Mouse (Mus musculus): ENCODE results near the gene Setd6. TPM values are rescaled to one million over a fixed set of nuclear protein-coding genes. Genes with fewer than 3 reads are reported as not detected.
A peak's percentile ranks its signal among the peaks of the same experiment; 100 is the strongest.

Gene Setd6
- polyA plus RNA-seq, 1 experiment from 2014 or later = 19.9 TPM

DNA sequence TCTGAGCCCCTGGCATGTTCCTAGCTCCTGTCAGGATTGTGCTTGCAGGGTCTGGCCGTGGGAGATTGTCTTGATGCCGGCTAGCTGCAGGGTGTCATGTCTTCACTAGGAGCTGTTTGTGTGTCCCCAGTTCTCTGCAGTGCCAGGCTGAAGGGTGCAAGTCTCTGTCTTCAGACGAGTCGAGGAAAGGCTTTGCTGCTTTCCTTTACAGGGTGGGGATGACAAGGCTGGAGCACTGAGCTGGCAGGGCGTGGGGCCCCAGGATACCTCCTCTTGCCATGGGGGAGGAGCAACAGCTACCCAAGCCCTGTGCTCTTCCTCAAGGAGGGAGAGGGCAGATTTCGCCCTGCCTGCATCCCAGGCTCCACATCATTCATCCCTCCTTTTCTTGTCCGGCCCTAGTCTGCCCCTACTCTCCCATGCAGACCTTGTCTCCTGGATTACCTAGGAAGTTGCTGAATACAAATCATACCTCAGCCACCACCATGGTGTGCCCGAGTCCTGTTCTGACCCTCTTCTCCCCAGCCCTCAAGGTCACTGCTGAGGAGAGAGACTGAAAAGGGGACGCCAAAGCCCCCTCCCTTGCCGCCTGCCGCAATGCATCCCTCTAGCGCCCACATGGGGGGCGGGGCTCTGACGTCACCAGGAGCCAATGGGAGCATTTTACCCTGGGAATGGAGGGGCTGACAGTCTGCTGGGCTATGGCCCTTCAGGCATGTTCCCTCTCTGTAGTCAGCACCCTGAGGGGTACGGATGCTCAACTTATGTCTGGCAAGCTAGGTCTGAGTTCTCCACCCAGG is 12.0 kb upstream of the Setd6 start:
- Histone ChIP-seq H3K9me3 (ENCODE audit: control insufficient read depth, low read length) (no peaks in the 10 kb centered on the region), H3K4me3 (ENCODE audit: low read depth, low read length) (peak overlapping the region; percentile 61), H3K4me1 (replicated peaks; ENCODE audit: control insufficient read depth, insufficient read depth) (no peaks in the 10 kb centered on the region), H3K27ac (replicated peaks) (0 out of 2 replicates have a peak overlapping the region, but pooled peaks have one; percentile 18), H3K9ac (ENCODE audit: low read length) (peak overlapping the region; percentile 64), H3K27me3 (ENCODE audit: control insufficient read depth, insufficient read depth, low read length) (no peaks in the 10 kb centered on the region), H3K4me2 (replicated peaks; ENCODE audit: low read depth) (peak overlapping the region; percentile 99), H3K36me3 (ENCODE audit: control insufficient read depth, insufficient read depth, low read length) (no peaks in the 10 kb centered on the region; the same call in 1 of the 2 replicates)
- no peak for TF ChIP-seq EP300 (optimal IDR thresholded peaks at IDR 0.05)
- TF ChIP-seq CTCF (IDR thresholded peaks at IDR 0.05; ENCODE audit: low read depth) = no peak
- ATAC-seq (ENCODE audit: low FRiP score, low TSS enrichment) (peak; percentile 36), DNase-seq (ENCODE audit: low spot score) (peak; percentile 46)
- WGBS = 5% methylated on average over 15 of the region's 15 CpGs

DNA sequence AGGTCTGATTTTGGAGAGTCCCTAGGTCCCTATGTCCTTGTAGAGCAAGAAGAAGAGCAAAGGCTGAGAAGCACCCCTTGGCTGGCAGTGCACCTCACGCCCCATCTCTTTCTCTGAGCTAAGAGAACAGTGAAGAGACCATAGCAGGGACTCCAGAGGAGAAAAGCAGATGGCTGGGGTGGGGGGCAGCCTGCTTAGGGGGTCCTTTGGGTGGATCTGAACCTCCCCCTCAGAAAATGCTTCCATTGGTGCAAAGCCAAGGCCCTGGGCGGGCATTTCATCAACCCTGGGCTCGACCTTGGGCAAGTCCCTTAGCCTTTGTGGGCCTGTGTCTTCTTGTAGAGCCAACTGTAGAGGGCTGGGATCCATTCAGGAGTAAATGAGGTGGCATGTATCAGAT is 11.1 kb upstream of the Setd6 start:
- Histone ChIP-seq H3K4me2 (replicated peaks; ENCODE audit: low read depth) (no peak overlapping the region), H3K9me3 (ENCODE audit: control insufficient read depth, low read length) (no peaks in the 10 kb centered on the region), H3K9ac (ENCODE audit: low read length) (no peak overlapping the region), H3K4me1 (replicated peaks; ENCODE audit: control insufficient read depth, insufficient read depth) (no peaks in the 10 kb centered on the region), H3K27ac (replicated peaks) (no peak overlapping the region), H3K27me3 (ENCODE audit: control insufficient read depth, insufficient read depth, low read length) (no peaks in the 10 kb centered on the region), H3K4me3 (ENCODE audit: low read depth, low read length) (no peak overlapping the region), H3K36me3 (ENCODE audit: control insufficient read depth, insufficient read depth, low read length) (no peaks in the 10 kb centered on the region; the same call in 1 of the 2 replicates)
- WGBS = 97% methylated on average over 3 of the region's 3 CpGs
- ATAC-seq (ENCODE audit: low FRiP score, low TSS enrichment) = no peak
- TF ChIP-seq CTCF (IDR thresholded peaks at IDR 0.05; ENCODE audit: low read depth) = no peak
- TF ChIP-seq EP300 (optimal IDR thresholded peaks at IDR 0.05) = no peak
- no peak for DNase-seq (ENCODE audit: low spot score)

DNA sequence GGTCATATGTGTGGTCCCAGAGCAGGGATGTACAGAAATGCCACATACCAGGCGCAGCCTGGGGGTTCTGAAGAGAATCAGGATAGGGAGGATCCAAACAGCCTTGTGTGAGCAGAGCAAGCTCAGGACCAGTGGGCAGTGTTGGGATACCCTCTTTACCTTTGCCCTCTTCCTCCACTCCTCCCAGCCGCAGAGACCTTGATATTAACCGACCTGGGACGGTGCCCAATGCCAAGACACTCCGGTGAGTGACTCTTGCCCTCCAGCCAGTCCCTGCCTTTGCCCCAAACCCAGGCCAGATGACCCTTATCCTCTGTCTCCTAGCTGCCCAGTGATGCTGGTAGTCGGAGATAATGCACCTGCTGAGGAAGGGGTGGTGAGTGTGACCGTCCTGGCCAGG is 6.1 kb upstream of the Setd6 start:
- H3K4me1 ChIP-seq (replicated peaks; ENCODE audit: control insufficient read depth, insufficient read depth) = no peaks in the 10 kb centered on the region
- DNase-seq (ENCODE audit: low spot score) (no peak), ATAC-seq (ENCODE audit: low FRiP score, low TSS enrichment) (no peak)
- H3K27ac ChIP-seq (replicated peaks) = no peak overlapping the region
- H3K4me2 ChIP-seq (replicated peaks; ENCODE audit: low read depth) = no peak overlapping the region
- no peak overlapping the region for H3K9ac ChIP-seq (ENCODE audit: low read length)
- TF ChIP-seq EP300 (optimal IDR thresholded peaks at IDR 0.05) (no peak), CTCF (IDR thresholded peaks at IDR 0.05; ENCODE audit: low read depth) (no peak)
- no peaks in the 10 kb centered on the region for H3K27me3 ChIP-seq (ENCODE audit: control insufficient read depth, insufficient read depth, low read length)
- H3K9me3 ChIP-seq (ENCODE audit: control insufficient read depth, low read length) = no peaks in the 10 kb centered on the region
- no peak overlapping the region for H3K4me3 ChIP-seq (ENCODE audit: low read depth, low read length)
- WGBS = 84% methylated on average over 7 of the region's 7 CpGs
- no peaks in the 10 kb centered on the region; the same call in 1 of the 2 replicates for H3K36me3 ChIP-seq (ENCODE audit: control insufficient read depth, insufficient read depth, low read length)

GRCm38 (mm10) chr8:95711029-95711428 is 4.7 kb upstream of the Setd6 start:
- H3K9ac ChIP-seq (ENCODE audit: low read length) = no peak overlapping the region
- DNase-seq (ENCODE audit: low spot score) (no peak), ATAC-seq (ENCODE audit: low FRiP score, low TSS enrichment) (no peak)
- no peak overlapping the region for H3K4me2 ChIP-seq (replicated peaks; ENCODE audit: low read depth)
- H3K4me3 ChIP-seq (ENCODE audit: low read depth, low read length) = no peak overlapping the region
- no peaks in the 10 kb centered on the region for H3K4me1 ChIP-seq (replicated peaks; ENCODE audit: control insufficient read depth, insufficient read depth)
- H3K27me3 ChIP-seq (ENCODE audit: control insufficient read depth, insufficient read depth, low read length) = no peaks in the 10 kb centered on the region
- TF ChIP-seq CTCF (IDR thresholded peaks at IDR 0.05; ENCODE audit: low read depth) (no peak), EP300 (optimal IDR thresholded peaks at IDR 0.05) (no peak)
- WGBS = 67% methylated on average over 3 of the region's 3 CpGs
- no peaks in the 10 kb centered on the region for H3K9me3 ChIP-seq (ENCODE audit: control insufficient read depth, low read length)
- H3K36me3 ChIP-seq (ENCODE audit: control insufficient read depth, insufficient read depth, low read length) = no peaks in the 10 kb centered on the region; the same call in 1 of the 2 replicates
- no peak overlapping the region for H3K27ac ChIP-seq (replicated peaks)

DNA sequence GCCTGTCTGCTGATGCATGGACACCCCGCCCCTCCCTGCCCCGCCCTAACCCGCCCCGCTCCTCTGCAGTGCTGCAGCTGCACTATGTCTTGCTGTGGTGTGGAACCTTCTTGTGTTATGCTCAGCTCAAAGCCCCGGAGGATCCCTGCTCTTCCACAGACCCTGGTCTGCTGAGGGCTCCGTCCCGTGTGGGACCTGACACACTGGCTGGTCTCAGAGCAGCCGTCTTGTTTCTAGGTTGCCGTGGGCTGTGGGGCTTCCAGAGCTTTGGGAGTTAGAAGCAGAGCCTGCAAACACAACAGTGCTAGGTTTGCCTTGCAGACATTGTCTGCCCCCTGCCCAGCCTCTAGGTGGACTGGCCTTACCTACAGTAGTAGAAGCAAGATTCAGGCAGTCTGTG is 3.3 kb upstream of the Setd6 start:
- no peaks in the 10 kb centered on the region for H3K27me3 ChIP-seq (ENCODE audit: control insufficient read depth, insufficient read depth, low read length)
- no peaks in the 10 kb centered on the region for H3K36me3 ChIP-seq (ENCODE audit: control insufficient read depth, insufficient read depth, low read length)
- DNase-seq (ENCODE audit: low spot score) (peak; percentile 10), ATAC-seq (ENCODE audit: low FRiP score, low TSS enrichment) (no peak)
- 0 out of 2 replicates have a peak, but pooled peaks cover 3% of the 10 kb centered on the region for H3K4me1 ChIP-seq (replicated peaks; ENCODE audit: control insufficient read depth, insufficient read depth)
- WGBS = 69% methylated on average over 9 of the region's 9 CpGs
- no peak for TF ChIP-seq EP300 (optimal IDR thresholded peaks at IDR 0.05)
- TF ChIP-seq CTCF (IDR thresholded peaks at IDR 0.05; ENCODE audit: low read depth) = no peak
- no peak overlapping the region for H3K27ac ChIP-seq (replicated peaks)
- no peaks in the 10 kb centered on the region for H3K9me3 ChIP-seq (ENCODE audit: control insufficient read depth, low read length)
- no peak overlapping the region for H3K4me2 ChIP-seq (replicated peaks; ENCODE audit: low read depth)
- no peak overlapping the region for H3K4me3 ChIP-seq (ENCODE audit: low read depth, low read length)
- H3K9ac ChIP-seq (ENCODE audit: low read length) = no peak overlapping the region

Data from stomach, postnatal 0 days (tissue).